Mouse (Mus musculus) G1E (cell line): Measurements from ENCODE around the gene Sorcs2.

Experiments used
- CTCF ChIP-seq: IDR thresholded peaks from 2 replicates; pipeline ENCODE4 v1.5.1; 2012; ENCODE audit warnings: low read depth, low read length, inconsistent platforms, mixed read lengths
- GATA1 ChIP-seq: IDR thresholded peaks from 2 replicates; pipeline ENCODE4 v1.6.1; 2012; ENCODE audit warnings: borderline replicate concordance, low read length, inconsistent platforms, mixed read lengths
- TAL1 ChIP-seq: conservative IDR thresholded peaks from 2 replicates; pipeline ENCODE4 v1.6.1; 2012; ENCODE audit warnings: low read depth, low read length, inconsistent platforms, mixed read lengths

DNA sequence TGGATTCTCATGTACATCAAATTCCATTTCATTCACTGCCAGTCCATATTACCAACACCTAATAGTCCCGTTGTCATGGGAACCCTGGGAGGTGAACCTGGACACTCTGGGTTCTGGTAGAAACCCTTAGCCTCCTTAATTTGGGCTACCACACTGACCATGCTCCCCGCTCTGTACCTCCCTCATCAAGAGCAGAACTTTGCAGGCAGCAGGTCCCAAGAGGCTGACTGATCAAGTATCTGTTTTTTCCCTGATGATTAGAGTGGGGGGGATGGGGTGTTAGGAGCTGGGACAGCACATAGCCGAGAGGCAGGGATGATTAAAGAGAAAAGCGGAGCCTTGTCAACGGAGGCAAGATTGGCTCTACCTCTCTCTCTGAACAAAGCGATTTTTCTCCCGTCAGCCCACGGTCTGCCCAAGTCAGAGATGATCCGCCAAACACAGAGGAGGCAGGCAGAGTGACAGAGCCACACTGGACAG lies 167.6 kb downstream of the Sorcs2 start:
- TF ChIP-seq CTCF = no peak
- TF ChIP-seq TAL1 = no peak
- no peak for TF ChIP-seq GATA1
